Mouse (Mus musculus) urinary bladder, postnatal 14 days (tissue): ENCODE results near the gene Rbms1.
A peak's percentile ranks its signal among the peaks of the same experiment; 100 is the strongest.

Experiments used
- DNase-seq: peaks from one replicate; pipeline ENCODE4 v3.0.0; 2021; ENCODE audit warnings: low spot score

The Rbms1 gene

GRCm38 (mm10) chr2:60751274-60751673, 211.7 kb downstream of the Rbms1 start:
- DNase-seq = no peak

- DNase-seq = no peak
Observed at GRCm38 (mm10) chr2:60750591-60750990, 212.4 kb downstream of the Rbms1 start.

- no peak for DNase-seq
Observed at GRCm38 (mm10) chr2:60748585-60748984, 214.4 kb downstream of the Rbms1 start.

GRCm38 (mm10) chr2:60747590-60747989, 215.4 kb downstream of the Rbms1 start:
- peak; percentile 46 for DNase-seq

GRCm38 (mm10) chr2:60744674-60745073, 218.3 kb downstream of the Rbms1 start:
- DNase-seq = no peak

- no peak for DNase-seq
Observed at GRCm38 (mm10) chr2:60739389-60740137, 223.4 kb downstream of the Rbms1 start.

GRCm38 (mm10) chr2:60730929-60731328, 232.1 kb downstream of the Rbms1 start:
- no peak for DNase-seq

- peak; percentile 47 for DNase-seq
Observed at GRCm38 (mm10) chr2:60730024-60730423, 233.0 kb downstream of the Rbms1 start.

- no peak for DNase-seq
Observed at GRCm38 (mm10) chr2:60728902-60729585, 233.9 kb downstream of the Rbms1 start.

- DNase-seq = no peak
Observed at GRCm38 (mm10) chr2:60724660-60725059, 238.3 kb downstream of the Rbms1 start.

- DNase-seq = no peak
Observed at GRCm38 (mm10) chr2:60722967-60723366, 240.0 kb downstream of the Rbms1 start.

GRCm38 (mm10) chr2:60722514-60722913, 240.5 kb downstream of the Rbms1 start, which contains the start of gene Itgb6:
TSS of gene Itgb6 (minus strand) at chr2:60722643.
- no peak for DNase-seq

- no peak for DNase-seq
Observed at GRCm38 (mm10) chr2:60720906-60721305, 242.1 kb downstream of the Rbms1 start.

- no peak for DNase-seq
Observed at GRCm38 (mm10) chr2:60720205-60720604, 242.8 kb downstream of the Rbms1 start.

- DNase-seq = no peak
Observed at GRCm38 (mm10) chr2:60717348-60717747, 245.6 kb downstream of the Rbms1 start.

- no peak for DNase-seq
Observed at GRCm38 (mm10) chr2:60716549-60716948, 246.4 kb downstream of the Rbms1 start.

- DNase-seq = no peak
Observed at GRCm38 (mm10) chr2:60715771-60716170, 247.2 kb downstream of the Rbms1 start.

- no peak for DNase-seq
Observed at GRCm38 (mm10) chr2:60714971-60715502, 248.0 kb downstream of the Rbms1 start.

- no peak for DNase-seq
Observed at GRCm38 (mm10) chr2:60714475-60714874, 248.5 kb downstream of the Rbms1 start.

- DNase-seq = no peak
Observed at GRCm38 (mm10) chr2:60713857-60714256, 249.1 kb downstream of the Rbms1 start.

- no peak for DNase-seq
Observed at GRCm38 (mm10) chr2:60712891-60713290, 250.1 kb downstream of the Rbms1 start.

- DNase-seq = no peak
Observed at GRCm38 (mm10) chr2:60712483-60712882, 250.5 kb downstream of the Rbms1 start.
